Mouse (Mus musculus): ENCODE data around the gene Sh2d1b1. TPM values are rescaled to one million over a fixed set of nuclear protein-coding genes. Genes with fewer than 3 reads are reported as not detected.
"Not testable (repeated sequence)": the region's sequence is repeated elsewhere in the genome, so short reads cannot be mapped to it uniquely, and the experiment has no call there.

Sh2d1b1 gene
- polyA plus RNA-seq (2012) = not detected in 2 replicates

- TF ChIP-seq GATA1 (IDR thresholded peaks at IDR 0.05; ENCODE audit: low read length) = no peak
These were observed at the start of gene Sh2d1b1 for GRCm38 (mm10) chr1:170277016-170277415. Gene Sh2d1b1 (plus strand): TSS chr1:170277320.

- not testable (repeated sequence) for TF ChIP-seq GATA1 (IDR thresholded peaks at IDR 0.05; ENCODE audit: low read length)
These were observed 44.4 kb upstream of the Sh2d1b1 start, which contains the start of gene Sh2d1b2 for GRCm38 (mm10) chr1:170232688-170233087. Gene Sh2d1b2 (plus strand): TSS chr1:170232749.

GRCm38 (mm10) chr1:170245016-170245415 is 32.1 kb upstream of the Sh2d1b1 start:
- no peak for TF ChIP-seq GATA1 (IDR thresholded peaks at IDR 0.05; ENCODE audit: low read length)

- no peak for TF ChIP-seq GATA1 (IDR thresholded peaks at IDR 0.05; ENCODE audit: low read length)
These were observed 22.1 kb upstream of the Sh2d1b1 start for GRCm38 (mm10) chr1:170254893-170255559.

GRCm38 (mm10) chr1:170255560-170255910 is 21.6 kb upstream of the Sh2d1b1 start:
- TF ChIP-seq GATA1 (IDR thresholded peaks at IDR 0.05; ENCODE audit: low read length) = no peak

- TF ChIP-seq GATA1 (IDR thresholded peaks at IDR 0.05; ENCODE audit: low read length) = no peak
These were observed 6.8 kb upstream of the Sh2d1b1 start for GRCm38 (mm10) chr1:170270281-170270680.

GRCm38 (mm10) chr1:170270696-170271095 is 6.4 kb upstream of the Sh2d1b1 start:
- no peak for TF ChIP-seq GATA1 (IDR thresholded peaks at IDR 0.05; ENCODE audit: low read length)

GRCm38 (mm10) chr1:170273252-170273651 is 3.9 kb upstream of the Sh2d1b1 start:
- no peak for TF ChIP-seq GATA1 (IDR thresholded peaks at IDR 0.05; ENCODE audit: low read length)

GRCm38 (mm10) chr1:170282415-170283129 is 5.5 kb downstream of the Sh2d1b1 start:
- no peak for TF ChIP-seq GATA1 (IDR thresholded peaks at IDR 0.05; ENCODE audit: low read length)

GRCm38 (mm10) chr1:170292239-170292951 is 15.3 kb downstream of the Sh2d1b1 start:
- no peak for TF ChIP-seq GATA1 (IDR thresholded peaks at IDR 0.05; ENCODE audit: low read length)

GRCm38 (mm10) chr1:170293257-170293656 is 16.1 kb downstream of the Sh2d1b1 start:
- no peak for TF ChIP-seq GATA1 (IDR thresholded peaks at IDR 0.05; ENCODE audit: low read length)

GRCm38 (mm10) chr1:170294786-170295570 is 17.9 kb downstream of the Sh2d1b1 start:
- no peak for TF ChIP-seq GATA1 (IDR thresholded peaks at IDR 0.05; ENCODE audit: low read length)

GRCm38 (mm10) chr1:170299496-170299895 is 22.4 kb downstream of the Sh2d1b1 start:
- no peak for TF ChIP-seq GATA1 (IDR thresholded peaks at IDR 0.05; ENCODE audit: low read length)

- no peak for TF ChIP-seq GATA1 (IDR thresholded peaks at IDR 0.05; ENCODE audit: low read length)
These were observed 24.6 kb downstream of the Sh2d1b1 start for GRCm38 (mm10) chr1:170301686-170302085.

GRCm38 (mm10) chr1:170302456-170302855 is 25.3 kb downstream of the Sh2d1b1 start:
- no peak for TF ChIP-seq GATA1 (IDR thresholded peaks at IDR 0.05; ENCODE audit: low read length)

All from G1E-ER4 (cell line).